ENCODE assay signal across 16 mouse cellular contexts in genomic region chr3:27191856-27192255, GRCm38 (mm10). TPM values are rescaled to one million over a fixed set of nuclear protein-coding genes. Genes with fewer than 3 reads are reported as not detected.
DNase-seq lines count a peak whose midpoint lies in the region; ATAC-seq and TF ChIP-seq lines count a peak whose summit lies in the region.
"Had no signal": no experiment of that assay in that cellular context is flagged by ENCODE, and none has a peak within 500 bp of the region (broad histone marks: within the 10 kb centered on the region; RNA-seq: fewer than 3 reads in every experiment).

No protein-coding gene starts in this region.

- H3K27me3 ChIP-seq in liver, postnatal 0 days (ENCODE audit: insufficient read depth, low read length): no peaks in the 10 kb centered on the region
- no peaks in the 10 kb centered on the region for H3K27me3 ChIP-seq in liver, embryonic 12.5 days (replicated peaks)
- H3K27me3 ChIP-seq: limb, embryonic 13.5 days had no signal

- no peak overlapping the region for H3K4me2 ChIP-seq in liver, postnatal 0 days (ENCODE audit: low read depth, low read length)
- no peak overlapping the region for H3K4me2 ChIP-seq in liver, embryonic 12.5 days
- H3K4me2 ChIP-seq: limb, embryonic 13.5 days had no signal

- H3K4me1 ChIP-seq in liver, postnatal 0 days (ENCODE audit: insufficient read depth): peaks cover 43% of the 10 kb centered on the region
- peaks cover 33% of the 10 kb centered on the region for H3K4me1 ChIP-seq in liver, embryonic 12.5 days
- H3K4me1 ChIP-seq: limb, embryonic 13.5 days had no signal

- no peak for TF ChIP-seq EP300 in liver, postnatal 0 days (IDR thresholded peaks at IDR 0.05; ENCODE audit: low read depth)

- peak overlapping the region; percentile 76 for H3K27ac ChIP-seq in liver, postnatal 0 days (ENCODE audit: low read depth)
- no peak overlapping the region for H3K27ac ChIP-seq in liver, embryonic 12.5 days
- H3K27ac ChIP-seq: hindbrain, postnatal 0 days; limb, embryonic 13.5 days had no signal

- no peak for ATAC-seq in liver, postnatal 0 days
- no peak for ATAC-seq in liver, embryonic 12.5 days
- peak; percentile 38 for ATAC-seq in granulocyte monocyte progenitor cell, adult 5-6 weeks (replicated peaks; ENCODE audit: poor library complexity, severe bottlenecking)
- ATAC-seq: forebrain, embryonic 16.5 days; hindbrain, postnatal 0 days had no signal

- no peak for TF ChIP-seq CTCF in liver, postnatal 0 days (IDR thresholded peaks at IDR 0.05; ENCODE audit: low read depth)

- 54% methylated on average over 6 of the region's 6 CpGs for WGBS in liver, postnatal 0 days (ENCODE audit: insufficient replicate concordance)
- 66% methylated on average over 6 of the region's 6 CpGs for WGBS in liver, embryonic 12.5 days (ENCODE audit: insufficient replicate concordance)

- 0 out of 2 replicates have a peak, but pooled peaks cover 4% of the 10 kb centered on the region for H3K36me3 ChIP-seq in liver, postnatal 0 days (replicated peaks; ENCODE audit: insufficient read depth, low read length)
- H3K36me3 ChIP-seq in liver, embryonic 12.5 days: no peaks in the 10 kb centered on the region
- H3K36me3 ChIP-seq: limb, embryonic 13.5 days had no signal

- no peak overlapping the region for H3K4me3 ChIP-seq in liver, postnatal 0 days (ENCODE audit: low read depth, low read length)
- H3K4me3 ChIP-seq in liver, embryonic 12.5 days: no peak overlapping the region
- H3K4me3 ChIP-seq: limb, embryonic 13.5 days; myocyte had no signal

- H3K9me3 ChIP-seq in liver, postnatal 0 days (ENCODE audit: low read length): no peaks in the 10 kb centered on the region
- H3K9me3 ChIP-seq in liver, embryonic 12.5 days (replicated peaks): no peaks in the 10 kb centered on the region
- H3K9me3 ChIP-seq: limb, embryonic 13.5 days had no signal

- no peak overlapping the region for H3K9ac ChIP-seq in liver, postnatal 0 days (replicated peaks)
- no peak overlapping the region for H3K9ac ChIP-seq in liver, embryonic 12.5 days
- H3K9ac ChIP-seq: limb, embryonic 13.5 days had no signal

- DNase-seq in adrenal gland, postnatal 36 days: peak; percentile 28 to 53
- DNase-seq in adrenal gland, postnatal 10 days: no peak
- DNase-seq in liver, postnatal 0 days: peak; percentile 27
- DNase-seq in lung, postnatal 4 days: peak; percentile 24 to 32
- no peak for DNase-seq in spleen, postnatal 36 days (ENCODE audit: low spot score in 2 of 2)
- no peak for DNase-seq in embryo, embryonic 10 days (ENCODE audit: low spot score)
- DNase-seq: B cell, adult 2 months; cerebellum, adult 9-10 months; gastrocnemius, postnatal 25 days; kidney, adult 9 months had no signal

RNA-seq across cellular contexts. Expression of gene Nceh1, which starts 9.1 kb away (rescaled TPM):
- total RNA-seq in adrenal gland, postnatal 36 days (2021): 100 to 1,000 TPM in 1 of 2 experiments, 10 to 100 TPM in 1; 91.9 to 225 TPM
- total RNA-seq in adrenal gland, postnatal 10 days (2021): 10 to 100 TPM; 65.9 to 80.9 TPM
- 18.2 and 23.9 TPM in 2 replicates for polyA plus RNA-seq in liver, postnatal 0 days (2015; fragmentation: Nextera tagmentation; extraction: Ambion mirVana)
- polyA plus RNA-seq in liver, embryonic 12.5 days (2016; fragmentation: Nextera tagmentation; extraction: Ambion mirVana): 2.8 and 3.4 TPM in 2 replicates
- total RNA-seq in granulocyte monocyte progenitor cell, adult 5-6 weeks (2014; fragmentation: Nextera tagmentation): 9.9 and 14.0 TPM in 2 replicates
- total RNA-seq in granulocyte monocyte progenitor cell, adult 5-6 weeks (2017): 16.8 and 17.7 TPM in 2 replicates

RNA-seq across cellular contexts. Expression of gene Ect2, which starts 38.2 kb away (rescaled TPM):
- 1 to 10 TPM; 6.2 to 7.5 TPM for total RNA-seq in adrenal gland, postnatal 36 days (2021)
- 10 to 100 TPM; 13.2 to 17.2 TPM for total RNA-seq in adrenal gland, postnatal 10 days (2021)
- 10.1 and 12.5 TPM in 2 replicates for polyA plus RNA-seq in liver, postnatal 0 days (2015; fragmentation: Nextera tagmentation; extraction: Ambion mirVana)
- 45.4 TPM in 2 replicates for polyA plus RNA-seq in liver, embryonic 12.5 days (2016; fragmentation: Nextera tagmentation; extraction: Ambion mirVana)
- 27.7 and 82.9 TPM in 2 replicates for total RNA-seq in granulocyte monocyte progenitor cell, adult 5-6 weeks (2014; fragmentation: Nextera tagmentation)
- 61.2 and 75.8 TPM in 2 replicates for total RNA-seq in granulocyte monocyte progenitor cell, adult 5-6 weeks (2017)

Comparison
In these comparisons a context has a peak if more than half of its experiments do, and no peak if none do; other contexts are left out.
1. DNase-seq: peak in adrenal gland, postnatal 36 days (2 of 2), liver, postnatal 0 days (single experiment) and lung, postnatal 4 days (2 of 2); none in adrenal gland, postnatal 10 days (single experiment), spleen, postnatal 36 days (0 of 2) and embryo, embryonic 10 days (single experiment).